Mouse (Mus musculus) forebrain, postnatal 0 days (tissue): Measurements from ENCODE around the gene Kctd14. TPM values are rescaled to one million over a fixed set of nuclear protein-coding genes. Genes with fewer than 3 reads are reported as not detected.
"Not testable (repeated sequence)": the region's sequence is repeated elsewhere in the genome, so short reads cannot be mapped to it uniquely, and the experiment has no call there.

Experiments
- ATAC-seq: fragments of 200-750 bp; cut with Nextera tagmentation; 2 replicates; pipeline ENCODE4 v1.8.0; 2017; ENCODE audit warnings: mild to moderate bottlenecking, moderate library complexity
- DNase-seq: peaks from one replicate; pipeline ENCODE4 v3.0.0-alpha.2; 2015
- H3K27ac ChIP-seq: fragments of 300-500 bp; sonication (generic); 2 replicates; pipeline ENCODE4 v1.5.1; 2014; ENCODE audit warnings: low read depth, mild to moderate bottlenecking, antibody characterized with exemption, low read length, moderate library complexity, mixed read lengths
- H3K27me3 ChIP-seq: fragments of 300-500 bp; sonication (generic); 2 replicates; pipeline ENCODE4 v1.6.1; 2014; ENCODE audit warnings: mild to moderate bottlenecking, low read length, mixed read lengths; ENCODE audit not compliant: insufficient read depth
- H3K36me3 ChIP-seq: fragments of 300-500 bp; sonication (generic); 2 replicates; pipeline ENCODE4 v1.6.1; 2014; ENCODE audit warnings: mild to moderate bottlenecking, moderate library complexity; ENCODE audit not compliant: insufficient read depth
- H3K4me1 ChIP-seq: fragments of 300-500 bp; sonication (generic); 2 replicates; pipeline ENCODE4 v1.6.1; 2014; ENCODE audit warnings: antibody characterized with exemption; ENCODE audit not compliant: insufficient read depth
- H3K4me2 ChIP-seq: fragments of 300-500 bp; sonication (generic); 2 replicates; pipeline ENCODE4 v1.6.1; 2014; ENCODE audit warnings: low read depth, mild to moderate bottlenecking, moderate library complexity
- H3K4me3 ChIP-seq: fragments of 300-500 bp; sonication (generic); 2 replicates; pipeline ENCODE4 v1.5.1; 2014; ENCODE audit warnings: low read depth, low read length, mixed read lengths
- H3K9ac ChIP-seq: fragments of 300-500 bp; sonication (generic); 2 replicates; pipeline ENCODE4 v1.6.1; 2014; ENCODE audit warnings: mild to moderate bottlenecking
- H3K9me3 ChIP-seq: fragments of 300-500 bp; sonication (generic); 2 replicates; pipeline ENCODE4 v1.6.1; 2016; ENCODE audit warnings: low read length
- CTCF ChIP-seq: sonication (generic); IDR thresholded peaks from 2 replicates; pipeline ENCODE4 v1.5.1; 2016; ENCODE audit warnings: antibody characterized with exemption, control low read depth, low read depth
- WGBS: fragments of 180-500 bp; shearing (Covaris S2); extraction: QIAGEN DNeasy Blood & Tissue Kit; methylation state at CpG from one replicate; pipeline ENCODE4 v1.1.7; 2014; 5-methylcytosine and 5-hydroxymethylcytosine counted together
- polyA plus RNA-seq: library from polyadenylated mRNA; unstranded; fragments of >200 nt; fragmentation: Nextera tagmentation; extraction: Ambion mirVana; gene quantifications from 2 replicates; pipeline ENCODE4 v1.2.1, GENCODE M21; 2015
- total RNA-seq: library from RNA; depleted of rRNA; stranded (reverse); fragments of >200 nt; gene quantifications from 2 replicates; pipeline ENCODE4 v1.2.3, GENCODE M21; 2014

The Kctd14 gene
- total and polyA plus RNA-seq, 2 experiments from 2014 or later = 0.05 to 1.8 TPM

DNA sequence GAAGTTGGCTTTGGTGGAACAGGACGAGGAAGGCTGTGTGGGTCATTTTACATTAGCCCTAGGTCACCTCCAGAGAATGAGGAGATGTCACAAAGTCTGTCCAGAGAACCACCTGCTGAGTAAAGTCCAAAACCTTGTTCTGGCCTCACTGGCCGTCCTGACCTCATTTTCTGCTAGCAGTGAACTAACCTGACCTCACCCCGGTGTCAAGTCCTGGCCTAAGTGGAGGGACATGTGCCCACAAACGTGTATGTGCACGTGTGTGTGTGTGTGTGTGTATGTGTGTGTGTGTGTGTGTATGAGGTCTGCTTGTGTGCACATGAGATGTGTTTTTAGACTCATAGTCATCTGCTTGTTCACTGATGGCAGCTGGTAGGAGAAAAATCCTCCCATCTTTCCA is 27.4 kb upstream of the Kctd14 start:
- Histone ChIP-seq H3K4me2 (no peak overlapping the region), H3K9ac (no peak overlapping the region), H3K4me3 (no peak overlapping the region), H3K9me3 (no peaks in the 10 kb centered on the region), H3K4me1 (no peaks in the 10 kb centered on the region), H3K36me3 (no peaks in the 10 kb centered on the region), H3K27ac (no peak overlapping the region), H3K27me3 (no peaks in the 10 kb centered on the region)
- WGBS = 59% methylated on average over 5 of the region's 5 CpGs
- TF ChIP-seq CTCF = no peak
- DNase-seq = no peak
- no peak for ATAC-seq

GRCm38 (mm10) chr7:97424621-97425245 is 26.4 kb upstream of the Kctd14 start:
- WGBS = 8% methylated on average over 12 of the region's 12 CpGs
- TF ChIP-seq CTCF = peak; percentile 95
- H3K4me3 ChIP-seq = no peak overlapping the region
- H3K36me3 ChIP-seq = no peaks in the 10 kb centered on the region
- H3K9ac ChIP-seq = no peak overlapping the region
- H3K27ac ChIP-seq = no peak overlapping the region
- no peaks in the 10 kb centered on the region for H3K27me3 ChIP-seq
- no peaks in the 10 kb centered on the region for H3K9me3 ChIP-seq
- ATAC-seq = peak; percentile 90
- H3K4me1 ChIP-seq = peaks cover 3% of the 10 kb centered on the region
- DNase-seq = peak; percentile 89
- H3K4me2 ChIP-seq = no peak overlapping the region

DNA sequence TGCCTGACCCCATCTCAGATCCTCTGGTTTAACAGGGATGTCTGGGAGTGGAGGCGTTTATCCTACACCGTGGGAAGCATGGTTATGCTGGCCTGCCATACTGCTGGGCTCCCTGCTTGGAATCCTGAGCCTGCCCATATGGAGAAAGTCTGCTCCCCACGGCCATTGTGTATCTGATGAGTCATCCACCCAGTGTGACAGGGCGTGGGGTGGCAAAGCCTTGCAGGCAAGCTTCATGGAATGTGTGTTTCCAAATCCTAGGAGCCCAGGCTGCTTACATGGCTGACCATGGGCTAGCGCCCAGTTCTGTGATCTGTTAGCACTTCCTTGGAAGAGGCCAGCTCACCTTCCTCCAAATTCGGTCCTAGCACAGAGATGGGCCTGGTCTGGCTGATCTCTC is 24.6 kb upstream of the Kctd14 start:
- Histone ChIP-seq H3K4me3 (no peak overlapping the region), H3K27me3 (no peaks in the 10 kb centered on the region), H3K9me3 (no peaks in the 10 kb centered on the region), H3K4me1 (peaks cover 10% of the 10 kb centered on the region), H3K36me3 (no peaks in the 10 kb centered on the region), H3K27ac (no peak overlapping the region), H3K4me2 (no peak overlapping the region), H3K9ac (peak overlapping the region; percentile 22; the same call in 1 of the 2 replicates)
- DNase-seq (no peak), ATAC-seq (no peak)
- no peak for TF ChIP-seq CTCF
- WGBS = 66% methylated on average over 6 of the region's 6 CpGs

GRCm38 (mm10) chr7:97427296-97427695 is 23.8 kb upstream of the Kctd14 start:
- H3K9me3 ChIP-seq = no peaks in the 10 kb centered on the region
- H3K4me1 ChIP-seq = peaks cover 10% of the 10 kb centered on the region
- no peak overlapping the region for H3K27ac ChIP-seq
- no peak for TF ChIP-seq CTCF
- WGBS = 74% methylated on average over 6 of the region's 6 CpGs
- no peaks in the 10 kb centered on the region for H3K36me3 ChIP-seq
- no peak overlapping the region for H3K4me3 ChIP-seq
- DNase-seq = no peak
- ATAC-seq = no peak
- no peak overlapping the region for H3K9ac ChIP-seq
- H3K4me2 ChIP-seq = no peak overlapping the region
- no peaks in the 10 kb centered on the region for H3K27me3 ChIP-seq

DNA sequence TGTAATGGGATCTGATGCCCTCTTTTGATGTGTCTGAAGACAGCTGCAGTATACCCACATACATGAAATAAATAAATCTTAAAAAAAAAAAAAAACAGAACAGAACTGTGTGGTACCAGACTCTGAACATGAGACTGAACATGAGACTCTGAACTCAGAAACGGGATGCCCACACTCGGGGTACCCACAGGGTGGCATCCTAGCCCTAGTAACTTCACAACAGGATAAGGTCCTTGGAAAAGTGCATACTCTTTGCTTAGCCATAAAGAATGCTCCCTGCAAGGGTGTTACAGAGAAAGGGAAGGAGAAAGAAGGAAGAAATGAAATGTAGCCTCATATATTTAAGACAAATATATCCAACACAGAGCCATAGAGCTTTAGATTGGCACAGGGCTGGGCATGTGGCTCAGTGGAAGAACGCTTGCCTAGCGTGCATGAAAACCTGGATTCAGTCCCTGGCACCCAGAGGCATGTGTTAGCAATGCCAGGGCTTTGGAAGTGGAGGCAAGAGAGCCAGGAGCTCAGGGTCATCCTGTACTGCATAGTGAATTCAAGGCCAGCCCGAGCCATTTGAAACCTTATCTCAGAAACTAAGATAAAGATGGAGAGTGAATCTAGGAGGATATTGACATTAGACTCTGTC is 23.2 kb upstream of the Kctd14 start:
- no peaks in the 10 kb centered on the region for H3K9me3 ChIP-seq
- H3K4me3 ChIP-seq = no peak overlapping the region
- no peaks in the 10 kb centered on the region for H3K36me3 ChIP-seq
- 56% methylated on average over 5 of the region's 5 CpGs for WGBS
- DNase-seq = peak; percentile 65
- H3K27ac ChIP-seq = no peak overlapping the region
- H3K9ac ChIP-seq = no peak overlapping the region
- no peak overlapping the region for H3K4me2 ChIP-seq
- H3K27me3 ChIP-seq = no peaks in the 10 kb centered on the region
- peak; percentile 37; the same call in 1 of the 2 replicates for ATAC-seq
- H3K4me1 ChIP-seq = peaks cover 10% of the 10 kb centered on the region
- TF ChIP-seq CTCF = peak; percentile 39

DNA sequence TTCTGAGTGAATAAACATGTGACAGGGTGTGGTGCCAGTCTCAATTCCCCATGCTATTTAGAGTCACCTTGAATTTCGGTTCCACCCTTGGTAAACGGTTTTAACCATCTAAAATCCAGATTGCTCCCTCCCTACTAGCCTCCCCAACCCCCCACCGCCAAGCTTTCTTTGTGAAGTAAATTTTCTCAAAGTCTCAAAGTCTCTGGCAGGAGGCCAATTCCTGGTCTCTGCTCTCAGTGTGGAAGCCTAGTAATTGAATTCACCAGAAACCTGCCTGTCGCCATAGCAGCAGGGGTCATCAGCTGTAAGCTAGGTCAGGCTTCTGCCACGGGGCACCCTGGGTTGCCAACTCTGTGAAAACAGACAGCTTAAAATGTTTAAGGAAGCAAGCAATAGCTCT is 21.4 kb upstream of the Kctd14 start:
- no peaks in the 10 kb centered on the region for H3K27me3 ChIP-seq
- ATAC-seq (peak; percentile 66), DNase-seq (peak; percentile 77)
- H3K9me3 ChIP-seq = no peaks in the 10 kb centered on the region
- 0% methylated on average over 5 of the region's 5 CpGs for whole genome bisulfite sequencing
- H3K9ac ChIP-seq = no peak overlapping the region
- H3K4me1 ChIP-seq = peaks cover 13% of the 10 kb centered on the region
- TF ChIP-seq CTCF = no peak
- H3K4me2 ChIP-seq = no peak overlapping the region
- no peak overlapping the region for H3K4me3 ChIP-seq
- H3K27ac ChIP-seq = peak overlapping the region; percentile 58
- H3K36me3 ChIP-seq = no peaks in the 10 kb centered on the region

GRCm38 (mm10) chr7:97433517-97433916 is 17.6 kb upstream of the Kctd14 start:
- 50% methylated on average over 3 of the region's 3 CpGs for WGBS
- not testable (repeated sequence) for H3K27ac ChIP-seq, ATAC-seq, H3K27me3 ChIP-seq, H3K36me3 ChIP-seq, H3K9me3 ChIP-seq, H3K4me2 ChIP-seq, H3K4me3 ChIP-seq, DNase-seq, H3K9ac ChIP-seq
- H3K4me1 ChIP-seq = peaks cover 13% of the 10 kb centered on the region
